18 mouse cellular contexts compared by ENCODE assay signal in genomic region chr4:127172614-127173013, GRCm38 (mm10). TPM values are rescaled to one million over a fixed set of nuclear protein-coding genes. Genes with fewer than 3 reads are reported as not detected.
A peak's percentile ranks its signal among the peaks of the same experiment; 100 is the strongest.
DNase-seq lines count a peak whose midpoint lies in the region; TF ChIP-seq lines count a peak whose summit lies in the region.
"Had no signal": no experiment of that assay in that cellular context is flagged by ENCODE, and none has a peak within 500 bp of the region (broad histone marks: within the 10 kb centered on the region; RNA-seq: fewer than 3 reads in every experiment).

No protein-coding gene starts in this region.

- no peaks in the 10 kb centered on the region for H3K27me3 ChIP-seq in cerebellum, adult 2 months (ENCODE audit: control insufficient read depth, insufficient read depth, low read length)

- no peak for TF ChIP-seq POLR2A in cerebellum, adult 2 months (IDR thresholded peaks at IDR 0.05; ENCODE audit: borderline replicate concordance, insufficient read depth, low read length)

- 55% methylated on average over 4 of the region's 4 CpGs for WGBS in cerebellum, adult 2 months

- peak overlapping the region; percentile 24 for H3K4me3 ChIP-seq in cerebellum, adult 2 months (replicated peaks; ENCODE audit: insufficient read depth, low read depth, low read length)
- H3K4me3 ChIP-seq in layer of hippocampus, adult 2 months, result peak overlapping the region; percentile 51
- H3K4me3 ChIP-seq: embryonic facial prominence, embryonic 10.5 days; heart, embryonic 12.5 days; intestine, embryonic 15.5 days; kidney, embryonic 15.5 days had no signal

- TF ChIP-seq CTCF in cerebellum, adult 2 months (IDR thresholded peaks at IDR 0.05; ENCODE audit: borderline replicate concordance, insufficient read depth, low read depth, low read length), result no peak
- no peak for TF ChIP-seq CTCF in layer of hippocampus, adult 2 months (conservative IDR thresholded peaks at IDR 0.05)

- peak; percentile 10 to 26 for DNase-seq in cerebellum, adult 2 months
- DNase-seq in cerebellum, adult 11 months, result no peak
- no peak for DNase-seq in layer of hippocampus, adult 2 months (ENCODE audit: low spot score in 2 of 2)
- no peak for DNase-seq in layer of hippocampus, postnatal 25 days (ENCODE audit: extremely low spot score in 1 of 2, low spot score in 1 of 2)
- DNase-seq in right cerebral cortex, postnatal 25 days, result peak; percentile 65
- no peak for DNase-seq in right cerebral cortex, postnatal 4 days
- no peak for DNase-seq in thymus, adult 18-20 months
- no peak for DNase-seq in urinary bladder, postnatal 4 days (ENCODE audit: low spot score in 2 of 2)
- DNase-seq: adrenal gland, adult 8-10 months; liver; liver, postnatal 0 days; thymus, postnatal 25 days had no signal

- H3K27ac ChIP-seq in cerebellum, adult 2 months (ENCODE audit: insufficient read depth, low read length), result no peak overlapping the region
- H3K27ac ChIP-seq in layer of hippocampus, adult 2 months, result peak overlapping the region; percentile 96
- H3K27ac ChIP-seq: embryonic facial prominence, embryonic 10.5 days; intestine, embryonic 15.5 days; kidney, embryonic 15.5 days had no signal

- peaks cover 48% of the 10 kb centered on the region for H3K4me1 ChIP-seq in cerebellum, adult 2 months (ENCODE audit: control insufficient read depth, insufficient read depth, low read length)

RNA-seq across cellular contexts. Expression of gene Dlgap3, which starts 3.6 kb away (rescaled TPM):
- 56.1 and 59.8 TPM in 2 replicates for polyA plus RNA-seq in cerebellum, adult 2 months (2012; rRNA removed)
- 100 to 1,000 TPM; 283 to 292 TPM for total RNA-seq in layer of hippocampus, adult 2 months (2021)
- 100 to 1,000 TPM; 286 to 291 TPM for total RNA-seq in layer of hippocampus, postnatal 25 days (2021)
- total RNA-seq: granulocyte monocyte progenitor cell, adult 5-6 weeks; megakaryocyte-erythroid progenitor cell, adult 5-6 weeks had no signal

RNA-seq across cellular contexts. Expression of gene Tmem35b, which starts 49.1 kb away (rescaled TPM):
- 11.4 and 14.0 TPM in 2 replicates for polyA plus RNA-seq in cerebellum, adult 2 months (2012; rRNA removed)
- total RNA-seq in layer of hippocampus, adult 2 months (2021), result 1 to 10 TPM; 5.5 to 5.8 TPM
- 1 to 10 TPM; 3.3 to 4.9 TPM for total RNA-seq in layer of hippocampus, postnatal 25 days (2021)

Comparison
In these comparisons a context has a peak if more than half of its experiments do, and no peak if none do; other contexts are left out.
1. DNase-seq: peak in cerebellum, adult 2 months (2 of 2) and right cerebral cortex, postnatal 25 days (single experiment); none in cerebellum, adult 11 months (single experiment), layer of hippocampus, adult 2 months (0 of 2), layer of hippocampus, postnatal 25 days (0 of 2), right cerebral cortex, postnatal 4 days (single experiment), thymus, adult 18-20 months (0 of 2) and urinary bladder, postnatal 4 days (0 of 2).